Mouse (Mus musculus) hindbrain, embryonic 14.5 days (tissue): ENCODE measurements around the gene Chrna5. TPM values are rescaled to one million over a fixed set of nuclear protein-coding genes. Genes with fewer than 3 reads are reported as not detected.

Experiments used
- polyA plus RNA-seq: library from polyadenylated mRNA; unstranded; fragments of >200 nt; fragmentation: Nextera tagmentation; extraction: Ambion mirVana; gene quantifications from 2 replicates; pipeline ENCODE4 v1.2.1, GENCODE M21; 2014

The Chrna5 gene
- polyA plus RNA-seq, 1 experiment from 2014 or later = 4.2 TPM

Other genes starting within 250 kb of the Chrna5 start
- gene Wdr61, start 246.4 kb upstream of the Chrna5 start, polyA plus RNA-seq = 94.9 and 97.7 TPM in 2 replicates
- gene Crabp1, start 216.1 kb upstream of the Chrna5 start, polyA plus RNA-seq = 300 and 364 TPM in 2 replicates
- 52.0 and 56.6 TPM in 2 replicates for gene Ireb2, start 117.1 kb upstream of the Chrna5 start, polyA plus RNA-seq
- gene Hykk, start 63.6 kb upstream of the Chrna5 start, polyA plus RNA-seq = 2.1 and 2.7 TPM in 2 replicates
- 257 and 275 TPM in 2 replicates for gene Psma4, start 30.1 kb upstream of the Chrna5 start, polyA plus RNA-seq
- gene AY074887, start 29.9 kb upstream of the Chrna5 start, polyA plus RNA-seq = 0.38 and 0.71 TPM in 2 replicates
- 21.2 and 23.4 TPM in 2 replicates for gene Chrna3, start 45.7 kb downstream of the Chrna5 start, polyA plus RNA-seq
- 1.4 and 1.5 TPM in 2 replicates for gene Chrnb4, start 67.9 kb downstream of the Chrna5 start, polyA plus RNA-seq
- 49.8 and 52.2 TPM in 2 replicates for gene Ube2q2, start 168.0 kb downstream of the Chrna5 start, polyA plus RNA-seq
- 79.1 and 85.8 TPM in 2 replicates for gene Fbxo22, start 228.0 kb downstream of the Chrna5 start, polyA plus RNA-seq